Mouse (Mus musculus) cerebellum, postnatal 14 days (tissue): ENCODE measurements around the gene Col24a1.
"Not testable (repeated sequence)": the region's sequence is repeated elsewhere in the genome, so short reads cannot be mapped to it uniquely, and the experiment has no call there.

Experiments used
- DNase-seq, 2 experiments: peaks; one replicate each; pipeline ENCODE4 v3.0.0; 2021; ENCODE audit warnings: mixed read lengths in 2 of 2

Col24a1 gene

DNA sequence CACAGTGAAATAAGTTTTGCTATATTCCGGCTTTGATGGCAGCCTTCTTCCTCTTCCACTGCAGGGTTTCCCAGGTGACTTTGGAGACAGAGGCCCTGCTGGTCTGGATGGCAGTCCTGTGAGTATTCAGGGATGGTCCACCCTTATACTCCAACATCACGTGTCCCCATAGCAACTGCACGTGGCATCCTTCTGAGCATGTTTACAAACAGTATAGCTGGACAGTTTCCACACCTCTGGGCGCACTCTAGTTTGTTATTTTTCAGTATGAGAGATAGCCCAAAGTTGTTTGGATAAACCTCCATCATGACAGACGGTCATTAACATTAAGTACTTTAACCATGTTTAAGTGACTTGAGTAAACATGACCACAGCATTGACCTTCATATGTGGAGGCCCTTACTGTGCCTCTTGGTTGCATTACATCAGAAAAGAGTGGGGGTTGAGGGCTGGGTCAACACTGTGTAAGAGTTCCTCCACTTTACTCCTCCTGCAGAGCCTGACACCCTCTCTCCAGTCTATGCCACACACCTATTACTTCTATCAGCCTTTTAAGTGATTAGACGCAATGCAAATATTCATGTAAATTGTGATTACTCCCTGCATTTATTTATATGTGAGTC lies 64.7 kb downstream of the Col24a1 start:
- DNase-seq: no peak

DNA sequence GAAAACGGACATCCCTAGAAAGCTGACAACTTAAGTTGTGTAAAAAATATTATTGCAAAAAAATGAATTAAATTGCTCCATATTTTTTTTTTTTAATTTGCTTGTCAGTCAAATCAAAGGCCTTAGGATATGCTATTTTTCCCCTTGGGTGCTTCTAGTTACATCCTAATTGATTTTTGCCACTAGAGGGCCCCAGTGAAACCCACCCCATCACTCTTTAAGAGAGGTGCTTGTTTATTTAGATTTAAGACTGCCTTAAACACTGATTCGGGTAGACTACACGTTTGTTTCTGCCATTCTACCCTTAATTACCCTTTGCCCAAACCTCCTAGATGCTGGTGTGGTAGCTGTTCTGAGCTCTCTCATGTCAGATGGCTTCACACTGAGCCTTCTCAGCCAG lies 73.0 kb downstream of the Col24a1 start:
- peak; percentile 6 to 11 for DNase-seq

DNA sequence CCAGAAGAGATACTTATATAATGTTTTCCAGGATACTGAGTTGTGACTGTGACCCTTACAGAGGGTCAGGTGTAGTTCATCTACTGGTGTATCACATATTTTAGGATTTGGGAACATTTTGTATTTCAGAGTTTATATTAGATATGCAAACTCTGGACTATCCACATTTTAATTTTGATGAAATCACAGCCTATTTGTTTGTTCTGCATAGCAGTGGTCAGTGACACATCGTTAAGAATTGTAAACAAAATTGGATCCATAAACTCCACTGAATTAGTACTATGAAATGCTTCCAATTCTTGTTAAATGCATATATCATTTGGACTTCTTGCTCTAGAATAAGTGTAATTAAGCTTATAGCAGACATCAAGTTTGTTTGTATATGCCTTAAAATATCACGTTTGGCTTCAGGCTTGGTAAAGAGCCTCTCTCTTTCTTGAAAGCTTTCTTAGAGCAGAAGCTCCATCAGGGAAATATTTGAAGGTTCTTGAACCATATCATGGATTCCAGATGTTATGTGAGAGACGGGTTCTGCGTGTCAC lies 75.0 kb downstream of the Col24a1 start:
- DNase-seq: no peak

GRCm38 (mm10) chr3:145376298-145376697 lies 84.0 kb downstream of the Col24a1 start:
- DNase-seq: no peak

GRCm38 (mm10) chr3:145383095-145383494 lies 90.8 kb downstream of the Col24a1 start:
- DNase-seq: no peak

DNA sequence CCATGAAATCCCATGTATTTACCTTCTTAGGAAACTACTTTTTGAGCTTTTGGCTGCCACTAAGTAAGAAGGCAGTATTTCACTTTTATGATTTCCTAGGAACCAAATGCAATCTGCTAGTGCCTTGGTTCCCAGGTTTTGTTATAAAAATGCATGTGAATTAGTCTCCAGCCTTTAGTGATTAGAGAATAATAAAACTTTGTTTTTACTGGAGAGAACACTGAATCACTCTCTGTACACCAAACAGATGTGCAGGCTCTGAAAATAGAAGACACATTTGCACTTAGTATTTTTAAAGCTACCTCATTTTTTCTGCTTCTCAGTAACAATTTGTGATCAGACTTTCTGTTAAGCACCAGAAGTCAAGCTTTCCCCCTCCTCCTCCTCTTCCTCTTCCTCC lies 94.2 kb downstream of the Col24a1 start:
- no peak for DNase-seq

DNA sequence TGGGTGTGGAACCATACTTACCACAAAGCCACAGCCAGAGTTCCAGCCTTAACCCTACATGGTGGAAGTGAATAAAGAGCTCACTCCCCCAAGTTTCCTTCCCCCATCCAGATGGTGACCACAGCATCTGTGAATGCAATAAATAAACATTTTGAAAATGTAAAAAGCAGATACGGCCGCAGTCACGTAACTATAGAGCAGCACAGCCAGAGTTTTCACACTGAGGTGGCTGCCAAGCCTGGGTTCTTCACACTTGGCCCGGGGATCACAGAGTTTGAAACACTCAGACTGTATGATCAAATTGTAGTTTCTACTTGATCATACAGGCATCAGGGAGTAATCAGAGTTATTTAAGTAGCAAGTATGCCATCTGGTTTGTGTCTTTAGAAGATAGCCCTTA lies 98.4 kb downstream of the Col24a1 start:
- no peak for DNase-seq

DNA sequence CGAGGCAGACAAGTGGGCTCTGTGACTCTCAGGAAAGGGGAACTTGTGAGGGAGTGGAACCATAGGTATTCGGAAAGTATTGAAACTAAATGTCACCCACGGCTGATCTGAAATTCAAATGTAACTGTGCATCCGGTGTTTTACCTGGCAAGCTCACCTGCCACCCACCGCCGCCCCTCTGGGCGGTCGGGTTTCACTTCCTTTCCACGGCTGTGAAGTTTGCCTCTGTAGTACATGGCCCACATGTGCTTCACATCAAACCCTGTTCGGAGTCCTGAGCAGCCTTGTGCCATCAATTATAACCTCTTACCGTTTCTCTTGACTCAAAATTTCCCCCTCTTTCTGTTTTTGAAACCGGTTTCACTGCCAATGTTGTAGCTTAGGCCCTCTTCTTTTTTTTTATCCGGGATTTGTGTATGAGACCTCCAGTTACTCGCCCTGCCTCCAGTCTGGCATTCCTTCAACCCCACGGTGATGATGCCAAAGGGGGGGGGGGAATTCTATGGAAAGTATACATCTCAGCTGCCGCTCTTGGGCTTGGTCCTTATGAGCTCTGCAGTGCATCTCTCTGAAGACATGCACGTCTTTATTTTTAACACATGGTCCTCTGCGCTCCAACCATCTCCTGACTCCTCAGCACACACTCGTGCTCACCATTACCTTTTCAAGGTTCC lies 99.9 kb downstream of the Col24a1 start:
- no peak for DNase-seq

DNA sequence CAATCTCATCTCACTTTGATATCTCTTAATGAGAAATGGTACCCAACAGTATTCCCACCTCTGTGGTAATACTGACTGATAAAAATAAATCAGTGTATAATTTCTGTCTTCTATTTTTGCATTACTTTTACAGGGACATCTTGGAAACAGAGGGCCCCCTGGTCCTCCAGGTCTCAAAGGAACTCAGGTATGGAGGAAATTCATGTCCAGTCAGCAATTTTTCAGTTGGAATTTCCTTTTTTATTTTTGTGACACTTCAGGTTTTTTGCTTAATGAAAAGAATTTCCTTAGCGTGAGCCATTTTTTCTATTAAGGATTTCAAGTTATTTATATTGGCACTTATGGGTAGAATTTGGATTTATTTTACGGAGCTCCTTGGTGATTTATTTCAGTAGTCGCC lies 106.9 kb downstream of the Col24a1 start:
- no peak for DNase-seq

DNA sequence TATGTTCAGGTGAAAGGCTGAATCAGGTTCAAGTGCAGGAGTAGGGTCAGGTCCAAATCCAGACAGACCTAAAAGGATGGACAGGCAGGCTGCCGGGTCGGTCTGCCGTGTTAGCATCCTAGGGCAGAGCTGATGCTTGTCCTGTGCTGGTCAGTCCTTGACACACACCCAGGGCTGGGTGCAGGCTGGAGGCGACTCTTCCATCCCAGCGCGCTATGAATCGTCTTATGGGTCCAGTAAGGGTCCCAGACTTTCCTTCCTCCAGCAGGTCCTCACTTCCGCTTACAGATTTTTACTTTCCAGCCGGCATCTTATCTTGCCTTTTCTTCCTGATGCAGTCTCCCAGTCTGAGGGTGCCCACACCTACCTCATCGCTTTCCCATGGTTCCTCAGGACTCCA lies 110.0 kb downstream of the Col24a1 start:
- no peak for DNase-seq

DNA sequence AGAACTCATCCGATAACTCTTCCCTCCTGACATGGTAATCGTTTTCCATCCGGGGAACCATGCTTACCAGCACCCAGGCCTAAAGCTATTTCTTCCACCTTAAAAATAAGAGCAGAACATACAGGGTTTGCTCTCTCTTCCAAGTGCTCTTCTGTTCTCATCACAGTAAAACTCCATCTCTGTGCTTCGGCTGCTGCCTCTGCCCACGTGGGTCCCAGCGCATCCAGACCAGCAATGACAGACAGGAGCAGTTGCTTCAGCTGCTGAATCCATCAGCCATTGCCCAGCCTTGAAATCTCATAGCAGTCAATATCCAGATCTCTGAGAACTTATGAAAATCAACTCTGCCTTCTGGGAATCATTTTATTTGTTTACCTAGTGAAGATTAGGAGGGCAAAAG lies 110.7 kb downstream of the Col24a1 start:
- DNase-seq: no peak

GRCm38 (mm10) chr3:145408045-145408444 lies 115.8 kb downstream of the Col24a1 start:
- peak; percentile 15 to 38 for DNase-seq

- DNase-seq: no peak
Observed at GRCm38 (mm10) chr3:145412137-145412536, 119.9 kb downstream of the Col24a1 start.

GRCm38 (mm10) chr3:145414362-145414761 lies 122.1 kb downstream of the Col24a1 start:
- no peak for DNase-seq

- DNase-seq: peak; percentile 7 to 19
Observed at GRCm38 (mm10) chr3:145417809-145418208, 125.5 kb downstream of the Col24a1 start.

DNA sequence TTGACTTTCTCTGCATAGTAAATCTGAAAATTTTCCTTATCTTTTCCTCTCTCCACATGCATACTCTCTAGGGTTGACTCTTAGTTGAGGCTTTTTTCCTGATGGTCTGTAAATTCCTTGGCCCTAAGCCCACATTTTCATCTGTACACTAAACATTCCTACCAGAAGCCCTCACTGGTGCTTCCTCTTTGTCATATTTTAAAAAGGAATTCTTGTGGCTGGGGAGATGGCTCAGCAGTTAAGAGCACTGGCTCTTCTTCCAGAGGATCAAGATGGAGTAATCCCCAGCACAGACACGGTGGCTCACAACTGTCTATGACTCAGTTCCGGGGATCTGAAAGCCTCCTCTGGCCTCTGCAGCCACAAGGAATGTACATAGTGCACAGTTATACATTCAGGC lies 128.1 kb downstream of the Col24a1 start:
- no peak for DNase-seq

GRCm38 (mm10) chr3:145422044-145422443 lies 129.8 kb downstream of the Col24a1 start:
- DNase-seq: no peak

- DNase-seq: no peak
Observed at GRCm38 (mm10) chr3:145438352-145438751, 146.1 kb downstream of the Col24a1 start.

DNA sequence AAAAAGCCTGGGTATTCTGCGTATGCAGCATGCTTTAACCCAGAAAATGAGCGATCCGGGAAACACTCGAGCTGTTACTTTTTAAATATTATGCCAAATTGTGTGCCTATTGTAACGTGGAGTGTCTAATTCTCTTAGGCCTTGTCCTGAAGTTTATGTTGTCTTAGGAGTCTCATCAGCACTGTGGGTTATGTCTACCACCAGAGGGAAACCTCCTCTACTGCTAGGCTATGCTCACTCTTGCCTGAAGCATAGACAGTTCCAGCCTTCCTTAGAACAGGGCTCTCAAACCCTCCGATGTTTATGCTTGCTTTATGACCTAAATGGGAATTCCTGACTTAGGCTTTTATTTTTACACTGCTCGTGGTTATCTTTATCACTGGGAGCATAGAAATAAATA lies 146.8 kb downstream of the Col24a1 start:
- no peak for DNase-seq

DNA sequence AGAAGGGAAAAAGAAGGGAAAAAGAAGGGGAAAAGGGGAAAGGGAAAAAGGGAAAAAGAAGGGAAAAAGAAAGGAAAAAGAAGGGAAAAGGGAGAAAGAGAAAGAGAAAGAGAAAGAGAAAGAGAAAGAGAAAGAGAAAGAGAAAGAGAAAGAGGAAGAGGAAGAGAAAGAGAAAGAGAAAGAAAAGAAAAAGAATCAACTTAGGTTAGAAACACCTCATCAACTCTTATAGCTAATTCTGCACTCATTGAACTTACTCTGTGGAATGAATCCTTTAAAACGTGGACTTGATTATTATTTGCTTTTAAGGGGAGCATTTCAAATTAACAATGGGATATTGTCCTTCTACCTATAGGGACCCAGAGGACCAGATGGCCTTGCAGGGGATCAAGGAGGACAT lies 148.7 kb downstream of the Col24a1 start:
- DNase-seq: no peak

GRCm38 (mm10) chr3:145442268-145442667 lies 150.0 kb downstream of the Col24a1 start:
- peak; percentile 37 to 54 for DNase-seq

DNA sequence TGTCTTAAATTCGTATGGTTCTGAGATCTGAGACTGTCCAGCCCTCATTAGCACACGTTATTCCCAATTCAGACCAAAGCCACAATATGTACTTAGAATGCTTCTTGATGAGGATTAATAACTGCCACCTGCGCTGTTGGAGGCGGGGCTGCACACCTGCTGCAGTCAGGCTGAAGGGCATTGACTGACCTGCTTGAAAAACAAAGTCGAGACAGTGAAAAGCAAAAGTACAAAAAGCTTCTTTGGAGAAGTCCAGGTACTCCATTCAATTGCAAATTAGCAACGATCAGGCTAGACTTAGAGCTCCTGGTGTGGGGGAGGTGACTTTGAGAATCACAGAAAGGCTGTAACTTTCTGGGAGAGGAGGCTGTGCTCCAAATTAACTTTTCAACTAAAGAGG lies 150.9 kb downstream of the Col24a1 start:
- not testable (repeated sequence) for DNase-seq

DNA sequence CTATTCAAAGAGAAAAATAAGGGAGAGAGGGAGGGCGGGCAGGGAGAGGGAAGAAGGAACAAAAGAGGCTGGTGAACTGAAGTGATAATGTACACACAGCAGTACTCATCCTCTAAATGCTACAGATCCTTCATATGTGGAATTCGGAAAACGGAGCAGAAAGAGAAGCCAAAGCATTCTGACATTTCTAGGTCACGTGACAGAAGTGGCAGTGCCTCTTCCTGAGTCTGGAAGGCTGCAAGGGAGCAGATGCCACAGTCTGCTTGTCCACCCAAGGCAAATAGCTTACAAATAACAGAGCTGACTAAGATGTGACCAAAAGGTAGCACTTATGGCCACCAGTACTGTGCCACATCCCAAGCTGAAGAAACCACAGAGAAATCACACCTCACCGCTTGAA lies 164.8 kb downstream of the Col24a1 start:
- DNase-seq: no peak

DNA sequence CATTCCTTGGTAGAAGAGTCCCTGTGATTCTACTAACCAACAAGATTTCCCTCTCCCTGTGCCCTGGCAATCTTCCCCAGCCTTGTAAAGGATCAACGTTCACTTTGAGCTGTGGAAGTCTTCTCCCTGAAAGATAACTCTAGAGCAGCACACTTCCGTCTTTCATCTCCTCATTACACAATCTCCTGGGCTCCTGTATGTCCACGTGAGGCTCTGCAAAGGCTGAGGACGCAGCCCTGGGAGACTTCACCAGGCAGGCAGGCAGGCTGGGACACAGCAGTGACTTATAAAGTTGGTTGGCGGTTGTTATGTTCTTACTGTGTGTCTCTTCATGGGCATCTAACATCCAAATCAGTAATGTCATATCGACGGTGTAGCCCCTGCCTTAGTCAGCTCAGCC lies 170.1 kb downstream of the Col24a1 start:
- DNase-seq: no peak

GRCm38 (mm10) chr3:145463731-145464130 lies 171.5 kb downstream of the Col24a1 start:
- no peak for DNase-seq
